Mouse (Mus musculus) G1E (cell line): ENCODE results near the gene Ercc6l2.

ENCODE experiments used
- CTCF ChIP-seq: IDR thresholded peaks from 2 replicates; pipeline ENCODE4 v1.5.1; 2012; ENCODE audit warnings: low read depth, low read length, inconsistent platforms, mixed read lengths
- GATA1 ChIP-seq: IDR thresholded peaks from 2 replicates; pipeline ENCODE4 v1.6.1; 2012; ENCODE audit warnings: borderline replicate concordance, low read length, inconsistent platforms, mixed read lengths

DNA sequence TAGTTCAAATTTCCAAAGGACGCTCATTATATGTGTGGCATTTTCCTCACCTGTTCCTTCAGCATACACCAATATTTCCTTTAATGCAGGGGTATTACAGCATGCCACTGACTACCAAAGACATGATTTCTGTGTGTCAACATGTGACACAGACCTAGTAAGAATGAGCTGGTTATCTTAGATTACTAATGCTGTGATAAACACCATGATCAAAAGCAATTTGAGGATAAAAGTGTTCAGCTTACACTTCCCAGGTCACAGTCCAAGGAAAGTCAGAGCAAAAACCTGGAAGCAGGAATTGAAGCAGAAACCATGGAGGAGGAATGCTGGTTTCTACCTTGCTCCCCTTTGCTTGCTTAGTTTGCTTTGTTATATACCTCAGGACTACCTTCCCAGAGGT lies 13.8 kb upstream of the Ercc6l2 start:
- TF ChIP-seq GATA1 (no peak), CTCF (no peak)
